Mouse (Mus musculus): ENCODE data around the gene Cdk2ap2. TPM values are rescaled to one million over a fixed set of nuclear protein-coding genes. Genes with fewer than 3 reads are reported as not detected.

The Cdk2ap2 gene
- total RNA-seq, 2 experiments from 2014 or later, result 109 to 132 TPM

DNA sequence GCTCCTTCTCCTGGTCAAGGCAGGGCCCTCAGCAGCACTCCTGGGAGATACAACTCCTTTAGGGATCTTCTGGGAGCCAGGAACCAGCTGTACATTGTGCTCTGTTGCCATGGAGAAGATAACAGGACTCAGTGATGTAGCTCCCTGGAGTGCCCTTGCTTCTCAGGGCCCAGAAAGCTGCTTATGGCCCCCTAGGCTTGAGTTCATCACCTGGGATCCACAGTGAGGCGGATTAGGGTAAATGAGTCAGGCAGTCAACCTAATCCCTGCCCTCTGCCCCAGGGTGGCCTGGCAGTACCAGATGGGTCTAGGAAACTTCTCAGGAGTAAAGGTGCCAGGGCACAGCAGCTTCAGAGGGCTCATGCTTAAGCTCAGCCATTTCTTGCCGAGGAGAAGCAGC is 42.5 kb downstream of the Cdk2ap2 start, which contains the start of gene Gpr152:
Gene Gpr152 (plus strand): TSS at position 342 of the 400 bp plus-strand sequence.
- no peak for DNase-seq

DNA sequence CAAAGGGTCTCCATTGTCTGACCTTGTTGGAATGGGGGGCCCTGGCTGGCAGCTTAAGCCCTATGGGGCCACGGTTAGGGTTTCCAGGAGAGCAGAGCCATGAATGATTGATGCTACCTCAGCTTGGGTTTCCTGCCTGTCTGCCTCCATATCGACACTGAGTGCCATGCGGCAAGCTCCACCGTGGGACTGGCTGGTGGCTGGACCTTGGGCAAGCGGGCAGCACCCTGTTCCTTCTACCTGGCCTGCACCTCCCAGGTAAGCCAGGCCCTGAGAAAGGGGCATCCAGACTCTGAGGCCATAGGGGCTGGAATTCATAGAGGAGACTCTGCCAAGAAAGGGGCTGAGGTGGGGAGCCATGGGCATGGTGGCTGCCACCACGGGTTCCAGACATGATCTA is 43.2 kb downstream of the Cdk2ap2 start:
- no peak for DNase-seq

DNA sequence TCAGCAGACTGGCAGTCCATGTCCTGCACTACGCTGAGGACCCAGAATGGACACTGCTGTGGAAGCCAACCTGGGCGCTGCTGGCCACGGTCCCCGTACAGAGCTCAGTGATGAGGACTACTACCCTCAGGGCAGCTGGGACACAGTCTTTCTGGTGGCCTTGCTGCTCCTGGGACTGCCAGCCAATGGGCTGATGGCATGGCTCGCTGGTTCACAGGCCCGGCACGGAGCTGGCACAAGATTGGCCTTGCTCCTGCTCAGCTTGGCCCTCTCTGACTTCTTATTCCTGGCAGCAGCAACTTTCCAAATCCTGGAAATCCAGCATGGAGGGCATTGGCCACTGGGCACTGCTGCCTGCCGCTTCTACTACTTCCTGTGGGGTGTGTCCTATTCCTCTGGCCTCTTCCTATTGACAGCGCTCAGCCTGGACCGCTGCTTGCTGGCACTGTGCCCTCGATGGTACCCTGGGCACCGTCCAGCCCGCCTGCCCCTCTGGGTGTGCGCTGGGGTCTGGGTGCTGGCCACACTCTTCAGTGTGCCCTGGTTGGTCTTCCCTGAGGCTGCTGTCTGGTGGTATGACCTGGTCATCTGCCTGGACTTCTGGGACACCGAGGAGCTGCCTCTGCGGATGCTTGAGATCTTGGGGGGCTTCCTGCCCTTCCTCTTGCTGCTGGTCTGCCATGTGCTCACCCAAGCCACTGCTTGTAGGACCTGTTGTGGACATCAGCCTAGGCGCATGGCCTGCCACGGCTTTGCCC is 45.6 kb downstream of the Cdk2ap2 start:
- DNase-seq, result no peak

DNA sequence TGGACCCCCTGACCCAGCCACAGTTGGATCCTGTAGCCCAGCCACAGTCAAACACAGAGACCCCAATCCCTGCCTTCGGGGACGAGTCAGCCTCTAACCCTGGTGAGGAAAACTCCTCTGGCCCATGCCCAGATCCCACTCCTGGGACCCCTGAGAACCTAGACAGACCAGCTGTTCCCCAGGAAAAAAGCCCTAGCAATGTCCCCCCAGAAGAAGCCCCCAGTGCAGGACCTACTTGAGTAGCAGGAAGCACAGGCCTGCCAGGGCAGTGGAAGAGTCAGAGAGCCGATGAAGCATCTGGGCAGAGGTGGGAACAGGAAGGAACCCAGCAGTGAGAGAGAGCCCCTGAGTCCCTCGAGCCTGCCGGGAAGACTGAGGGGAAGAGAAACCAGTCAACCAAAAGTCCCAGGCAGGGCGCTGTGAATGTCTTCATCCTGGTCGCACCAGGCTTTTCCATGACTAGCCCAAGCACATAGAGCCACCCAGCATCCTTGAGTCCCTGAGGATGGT is 46.8 kb downstream of the Cdk2ap2 start, which contains the start of gene Cabp4:
Gene Cabp4 (minus strand): TSS at position 275 of the 510 bp plus-strand sequence.
- no peak for DNase-seq

DNA sequence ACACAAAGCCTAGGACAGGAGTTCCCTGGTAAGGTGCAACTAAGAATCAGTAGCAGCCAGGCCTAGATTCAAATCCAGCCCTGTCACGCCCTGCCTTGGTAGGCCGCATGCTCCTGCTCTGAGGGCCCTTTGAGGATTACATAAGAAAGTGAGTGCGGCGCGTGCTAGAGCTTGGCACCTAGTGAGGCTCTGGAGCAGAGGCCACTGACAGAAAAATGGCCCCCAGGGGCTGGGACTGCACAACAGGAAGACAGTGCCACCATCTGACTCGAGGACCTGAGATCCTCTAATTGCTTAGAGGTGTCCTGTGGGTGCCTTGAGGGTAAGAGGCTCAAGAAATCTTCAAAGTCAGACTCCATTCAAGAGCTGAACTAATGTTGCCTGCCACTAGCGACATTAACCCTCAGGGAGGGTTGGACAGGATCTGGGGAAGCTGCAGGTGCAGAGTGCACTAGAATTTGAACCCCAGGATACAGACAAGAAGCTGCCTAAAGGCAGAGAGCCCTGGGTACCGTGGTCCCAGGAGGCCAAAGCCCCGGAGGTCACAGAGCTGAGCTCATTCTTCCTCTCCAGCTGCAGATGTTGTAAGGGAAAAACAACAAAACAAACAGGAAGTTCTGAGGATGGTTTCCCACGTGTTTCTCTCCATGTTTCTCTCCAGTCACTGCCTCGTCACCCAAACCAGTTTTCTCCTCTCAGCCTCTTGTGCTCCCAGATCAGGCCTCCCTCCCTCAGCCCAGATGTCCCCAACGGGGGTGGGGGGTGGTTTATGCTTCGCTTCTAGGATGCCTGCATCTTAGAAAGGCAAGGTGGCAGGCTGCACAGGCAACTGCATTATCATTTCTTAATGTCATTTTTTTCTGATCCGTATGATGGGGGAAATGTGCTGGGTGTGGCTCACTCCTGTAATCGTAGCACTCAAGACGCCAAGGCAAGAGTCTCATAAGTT is 47.8 kb downstream of the Cdk2ap2 start:
- no peak for DNase-seq

DNA sequence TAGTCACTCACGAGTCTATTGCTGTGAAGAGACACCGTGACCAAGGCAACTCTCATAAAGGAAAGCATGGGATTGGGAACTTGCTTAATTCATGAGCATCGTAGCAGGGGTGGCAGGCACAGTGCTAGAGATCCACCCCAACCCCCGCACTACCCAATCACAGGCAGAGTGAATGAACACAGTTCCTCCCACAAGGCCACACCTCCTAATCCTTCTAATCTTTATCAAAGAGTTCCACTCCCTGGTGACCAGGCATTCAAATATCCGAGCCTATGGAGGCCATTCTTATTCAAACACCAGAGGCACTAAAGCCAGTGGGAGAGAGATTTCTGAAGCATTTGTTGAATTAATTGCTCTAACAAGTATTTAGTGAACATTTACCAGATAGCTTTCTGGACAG is 49.0 kb downstream of the Cdk2ap2 start:
- DNase-seq, result no peak

DNA sequence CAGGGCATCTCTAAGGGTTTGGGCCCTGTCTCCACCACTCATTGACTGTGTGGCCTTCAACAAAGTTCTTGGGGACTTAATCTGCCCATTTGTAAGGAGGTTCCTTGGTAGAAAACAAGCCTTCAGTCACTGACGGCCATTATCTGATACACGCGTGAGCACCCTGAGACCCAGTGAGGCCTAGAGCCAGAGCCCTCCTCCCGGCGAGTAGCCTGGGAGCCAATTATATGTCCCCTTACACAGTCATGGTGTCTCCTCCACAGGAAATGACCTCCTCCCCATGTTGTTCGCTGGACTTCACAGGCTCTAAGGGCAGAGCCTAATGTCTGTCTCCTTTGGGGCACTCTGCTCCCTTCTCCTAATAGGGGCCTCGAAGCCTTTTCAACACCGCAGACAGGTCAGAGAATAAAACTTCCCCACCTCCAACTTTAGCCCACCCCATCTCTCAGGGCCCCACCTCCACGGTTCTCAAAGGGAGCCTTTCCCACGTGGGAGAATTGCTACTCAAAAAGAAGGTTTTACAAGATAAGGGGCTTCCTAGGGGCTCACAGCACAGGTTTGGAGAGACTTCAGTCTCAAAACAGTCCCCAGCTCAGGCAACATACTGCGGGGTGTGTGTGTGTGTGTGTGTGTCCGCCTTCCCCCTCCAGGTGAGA is 49.5 kb downstream of the Cdk2ap2 start:
- no peak for DNase-seq

DNA sequence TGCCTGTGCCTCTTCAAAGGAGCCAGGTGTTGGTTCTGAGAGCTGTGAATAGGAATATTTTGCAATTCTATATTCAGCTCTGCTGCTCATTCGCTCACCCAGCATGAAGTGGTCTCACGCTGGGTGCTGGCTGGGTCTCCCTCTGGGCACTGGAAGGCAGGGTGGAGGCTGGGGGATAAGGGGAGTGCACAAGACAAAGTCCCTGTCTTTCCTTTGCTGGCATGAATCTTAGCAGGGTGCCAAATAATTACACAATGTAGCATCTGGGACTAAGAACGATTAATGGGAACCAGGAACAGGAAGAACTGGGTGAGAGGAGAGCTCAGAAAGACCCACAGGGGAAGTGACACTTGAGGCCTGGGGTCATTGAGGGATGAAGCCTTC is 50.0 kb downstream of the Cdk2ap2 start:
- no peak for DNase-seq

DNA sequence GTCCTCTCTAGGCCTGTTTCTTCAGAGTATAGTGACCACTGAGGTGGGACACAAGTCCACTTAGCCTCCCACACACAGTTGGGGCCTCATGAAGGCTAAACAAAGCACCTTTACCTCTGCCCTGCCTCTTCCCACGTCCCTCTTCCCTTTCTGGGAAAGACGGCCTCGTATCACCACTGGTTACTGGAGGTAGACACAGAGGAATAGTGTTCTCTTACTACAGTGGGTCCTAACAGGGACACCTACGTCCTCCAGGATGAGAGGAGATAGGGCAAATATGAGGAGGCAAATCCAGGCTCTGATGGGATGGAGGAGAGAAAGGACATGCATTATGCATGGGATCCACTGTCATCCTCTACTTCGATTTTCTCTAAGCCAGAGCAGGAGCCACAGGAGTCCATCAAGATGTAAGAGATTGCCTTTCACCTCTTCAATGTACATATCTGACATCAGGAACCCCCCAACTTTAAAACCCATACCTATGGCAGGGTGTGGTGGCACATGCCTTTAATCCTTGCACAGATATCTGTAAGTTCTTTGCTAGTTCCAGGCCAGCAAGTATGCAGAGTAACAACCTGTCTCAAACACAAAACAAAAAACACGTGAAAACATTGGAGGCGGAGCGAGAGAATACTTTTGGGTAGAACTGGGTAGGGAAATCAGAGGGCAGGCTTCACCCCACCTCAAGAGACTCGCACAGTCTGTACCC is 51.0 kb downstream of the Cdk2ap2 start:
- no peak for DNase-seq

DNA sequence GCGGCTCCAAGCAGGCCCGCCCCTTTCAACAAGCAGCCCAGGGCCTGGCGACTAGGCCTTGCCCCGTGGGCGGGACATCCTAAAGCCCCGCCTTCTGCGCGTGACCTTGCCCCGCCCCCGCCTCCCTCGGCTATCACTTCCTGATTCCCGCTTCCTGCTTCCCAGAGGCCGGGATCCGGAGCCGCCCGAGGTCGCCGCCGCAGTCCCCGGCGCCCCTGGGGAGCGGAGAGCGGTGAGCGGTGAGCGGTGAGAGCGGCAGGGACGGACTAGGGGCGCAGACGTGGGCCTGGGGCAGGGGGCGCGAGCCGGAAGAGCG is 51.5 kb downstream of the Cdk2ap2 start, which contains the start of gene Coro1b:
Gene Coro1b (plus strand): TSS at position 129 of the 316 bp plus-strand sequence.
- peak; percentile 98 to 99 for DNase-seq

Other genes starting within 250 kb of the Cdk2ap2 start
- gene Chka, start 245.4 kb upstream of the Cdk2ap2 start, total RNA-seq (2021), result 100 to 1,000 TPM; 112 to 133 TPM
- gene Tcirg1, start 190.0 kb upstream of the Cdk2ap2 start, total RNA-seq (2021), result 10 to 100 TPM; 57.7 to 65.9 TPM
- 100 to 1,000 TPM; 331 to 356 TPM for gene Ndufs8, start 184.4 kb upstream of the Cdk2ap2 start, total RNA-seq (2021)
- 100 to 1,000 TPM in 1 of 2 experiments, 10 to 100 TPM in 1; 30.1 to 194 TPM for gene Aldh3b1, start 167.4 kb upstream of the Cdk2ap2 start, total RNA-seq (2021)
- 10 to 100 TPM; 49.1 to 62.5 TPM for gene Unc93b1, start 162.0 kb upstream of the Cdk2ap2 start, total RNA-seq (2021)
- 1 to 10 TPM in 1 of 2 experiments, under 1 TPM in 1; 0.20 to 1.1 TPM for gene Aldh3b3, start 138.5 kb upstream of the Cdk2ap2 start, total RNA-seq (2021)
- 10 to 100 TPM in 1 of 2 experiments, 1 to 10 TPM in 1; 4.6 to 13.8 TPM for gene Aldh3b2, start 124.9 kb upstream of the Cdk2ap2 start, total RNA-seq (2021)
- gene Acy3, start 110.6 kb upstream of the Cdk2ap2 start, total RNA-seq (2021), result 10 to 100 TPM; 18.2 to 20.1 TPM
- not detected for gene Tbx10, start 104.4 kb upstream of the Cdk2ap2 start, total RNA-seq (2021)
- gene Nudt8, start 96.6 kb upstream of the Cdk2ap2 start, total RNA-seq (2021), result 10 to 100 TPM; 20.4 to 30.8 TPM
- gene Gm49405, start 96.6 kb upstream of the Cdk2ap2 start, total RNA-seq (2021), result under 1 TPM; 0.72 to 0.96 TPM
- 1 to 10 TPM; 1.1 to 1.9 TPM for gene Doc2g, start 93.9 kb upstream of the Cdk2ap2 start, total RNA-seq (2021)
- gene Ndufv1, start 84.4 kb upstream of the Cdk2ap2 start, total RNA-seq (2021), result 100 to 1,000 TPM; 355 to 381 TPM
- 100 to 1,000 TPM; 354 to 397 TPM for gene Gstp1, start 59.2 kb upstream of the Cdk2ap2 start, total RNA-seq (2021)
- 10 to 100 TPM; 56.1 to 59.7 TPM for gene Gstp2, start 51.2 kb upstream of the Cdk2ap2 start, total RNA-seq (2021)
- gene Gstp3, start 37.6 kb upstream of the Cdk2ap2 start, total RNA-seq (2021), result under 1 TPM; 0.63 to 0.99 TPM
- gene Cabp2, start 15.6 kb upstream of the Cdk2ap2 start, total RNA-seq (2021), result not detected
- 100 to 1,000 TPM in 1 of 2 experiments, 10 to 100 TPM in 1; 59.7 to 158 TPM for gene Pitpnm1, start 2.8 kb downstream of the Cdk2ap2 start, total RNA-seq (2021)
- 100 to 1,000 TPM; 104 to 124 TPM for gene Aip, start 28.7 kb downstream of the Cdk2ap2 start, total RNA-seq (2021)
- under 1 TPM in 1 of 2 experiments, not detected in 1; 0.10 TPM for gene Gpr152, start 42.6 kb downstream of the Cdk2ap2 start, total RNA-seq (2021)
- under 1 TPM; 0.30 to 0.40 TPM for gene Cabp4, start 46.9 kb downstream of the Cdk2ap2 start, total RNA-seq (2021)
- gene Coro1b, start 51.4 kb downstream of the Cdk2ap2 start, total RNA-seq (2021), result 100 to 1,000 TPM; 171 to 195 TPM
- gene Ptprcap, start 56.4 kb downstream of the Cdk2ap2 start, total RNA-seq (2021), result 1 to 10 TPM; 1.4 to 3.1 TPM
- gene Rps6kb2, start 66.2 kb downstream of the Cdk2ap2 start, total RNA-seq (2021), result 10 to 100 TPM; 27.6 to 37.5 TPM
- gene Carns1, start 78.3 kb downstream of the Cdk2ap2 start, total RNA-seq (2021), result 1 to 10 TPM; 2.0 to 2.8 TPM
- gene Tbc1d10c, start 94.1 kb downstream of the Cdk2ap2 start, total RNA-seq (2021), result 1 to 10 TPM in 1 of 2 experiments, under 1 TPM in 1; 0.70 to 1.0 TPM
- gene Ppp1ca, start 94.9 kb downstream of the Cdk2ap2 start, total RNA-seq (2021), result 100 to 1,000 TPM; 403 to 410 TPM
- 1 to 10 TPM; 7.6 TPM for gene Rad9a, start 104.5 kb downstream of the Cdk2ap2 start, total RNA-seq (2021)
- 10 to 100 TPM in 1 of 2 experiments, 1 to 10 TPM in 1; 6.3 to 17.4 TPM for gene Clcf1, start 117.1 kb downstream of the Cdk2ap2 start, total RNA-seq (2021)
- not detected for gene AC109138.7, start 117.2 kb downstream of the Cdk2ap2 start, total RNA-seq (2021)
- gene Pold4, start 134.7 kb downstream of the Cdk2ap2 start, total RNA-seq (2021), result 10 to 100 TPM; 50.2 to 54.4 TPM
- gene Ssh3, start 172.0 kb downstream of the Cdk2ap2 start, total RNA-seq (2021), result 10 to 100 TPM; 28.1 to 30.1 TPM
- 1 to 10 TPM; 2.4 to 2.8 TPM for gene Ankrd13d, start 186.0 kb downstream of the Cdk2ap2 start, total RNA-seq (2021)
- 10 to 100 TPM; 48.1 to 53.1 TPM for gene Grk2, start 209.0 kb downstream of the Cdk2ap2 start, total RNA-seq (2021)